Comparison of ENCODE assay signal across 28 mouse cellular contexts in the genomic region with DNA sequence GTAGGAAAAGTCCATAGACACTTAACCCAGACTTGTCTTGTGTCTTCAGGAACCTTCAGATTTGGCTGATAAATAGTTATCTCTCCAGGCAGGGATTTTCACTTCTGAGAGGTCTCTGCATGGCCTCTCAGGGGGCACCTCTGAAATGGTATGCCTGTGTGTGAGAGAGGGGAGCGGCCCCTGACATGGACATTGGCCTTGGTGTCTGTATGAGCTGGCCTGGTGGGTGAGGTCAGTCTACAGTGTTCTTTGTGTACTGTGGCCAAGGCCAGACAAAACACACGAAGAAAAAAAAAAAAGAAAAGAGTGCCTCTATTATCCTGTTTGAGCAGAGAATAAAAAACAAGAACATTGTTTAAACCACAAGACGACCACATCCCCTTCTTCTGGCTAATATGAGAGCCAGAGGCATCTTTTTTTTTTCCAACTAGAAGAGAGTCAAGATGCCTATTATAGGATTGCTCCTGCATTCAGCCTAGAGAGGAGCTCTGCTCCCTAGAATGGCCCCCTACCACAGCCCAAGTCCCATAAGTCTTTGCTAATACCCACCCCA. TPM values are rescaled to one million over a fixed set of nuclear protein-coding genes. Genes with fewer than 3 reads are reported as not detected.
DNase-seq lines count a peak whose midpoint lies in the region; ATAC-seq lines count a peak whose summit lies in the region.
"Had no signal": no experiment of that assay in that cellular context is flagged by ENCODE, and none has a peak within 500 bp of the region (broad histone marks: within the 10 kb centered on the region; RNA-seq: fewer than 3 reads in every experiment).

No protein-coding gene starts in this region.

- peak overlapping the region; percentile 44 for H3K4me3 ChIP-seq in megakaryocyte, embryonic 14.5 days (replicated peaks)
- H3K4me3 ChIP-seq: embryonic facial prominence, embryonic 13.5 days; forebrain, embryonic 10.5 days; forebrain, embryonic 15.5 days; heart, adult 2 months; heart, embryonic 13.5 days; layer of hippocampus, adult 2 months; midbrain, embryonic 10.5 days; myocyte; neural tube, embryonic 13.5 days had no signal

- H3K27me3 ChIP-seq in megakaryocyte, embryonic 14.5 days (replicated peaks): peaks cover 5% of the 10 kb centered on the region
- H3K27me3 ChIP-seq: embryonic facial prominence, embryonic 13.5 days; forebrain, embryonic 15.5 days; neural tube, embryonic 13.5 days had no signal

- peaks cover 6% of the 10 kb centered on the region for H3K36me3 ChIP-seq in megakaryocyte, embryonic 14.5 days (replicated peaks; ENCODE audit: low read length)
- H3K36me3 ChIP-seq: embryonic facial prominence, embryonic 13.5 days; forebrain, embryonic 10.5 days; forebrain, embryonic 15.5 days; heart, embryonic 13.5 days; midbrain, embryonic 10.5 days; neural tube, embryonic 13.5 days had no signal

- ATAC-seq in CD4-positive, CD25-positive, alpha-beta regulatory T cell, adult 4 months: no peak
- no peak for ATAC-seq in megakaryocyte, adult 5-6 weeks (ENCODE audit: poor library complexity, severe bottlenecking)
- ATAC-seq: forebrain, embryonic 15.5 days; hindbrain, embryonic 16.5 days; lung, postnatal 0 days; Patski had no signal

- peaks cover 74% of the 10 kb centered on the region for H3K4me1 ChIP-seq in megakaryocyte, embryonic 14.5 days

- H3K9me3 ChIP-seq in megakaryocyte, embryonic 14.5 days: peaks cover 10% of the 10 kb centered on the region
- H3K9me3 ChIP-seq: embryonic facial prominence, embryonic 13.5 days; forebrain, embryonic 15.5 days; heart, embryonic 13.5 days; neural tube, embryonic 13.5 days had no signal

- DNase-seq in CD4-positive, CD25-positive, alpha-beta regulatory T cell, adult 2 months (ENCODE audit: low read depth, low spot score): peak; percentile 27
- DNase-seq in Muller cell, postnatal 12 days (ENCODE audit: inconsistent ontology term): peak; percentile 32
- no peak for DNase-seq in lung, postnatal 14 days
- no peak for DNase-seq in layer of hippocampus, postnatal 10 days (ENCODE audit: low spot score in 2 of 2)
- DNase-seq: adrenal gland, postnatal 25 days; cerebellum, adult 11-12 months; cerebellum, adult 9-11 months; gastrocnemius, postnatal 36 days; heart, adult 2 months; heart, postnatal 14 days; kidney, adult 2 months; kidney, postnatal 36 days; left cerebral cortex, postnatal 4 days; lung, adult 18-20 months had no signal

RNA-seq across cellular contexts. Expression of a gene that starts 18.0 kb away (rescaled TPM):
- polyA plus RNA-seq in CD4-positive, CD25-positive, alpha-beta regulatory T cell, adult 4 months (2017; shearing (Covaris generic)): 100 to 1,000 TPM; 300 to 441 TPM
- polyA plus RNA-seq in megakaryocyte, embryonic 14.5 days (2012; ENCODE audit: insufficient read depth, low replicate concordance): 0.44 TPM in 1 of 2 replicates, not detected in the other
- 1.5 and 3.1 TPM in 2 replicates for total RNA-seq in megakaryocyte, adult 5-6 weeks (2015)
- 2.5 and 3.2 TPM in 2 replicates for total RNA-seq in megakaryocyte, adult 5-6 weeks (2017)
- 1 to 10 TPM in 1 of 2 experiments, under 1 TPM in 1; 0.94 to 2.4 TPM for total RNA-seq in layer of hippocampus, postnatal 10 days (2021)

Comparison
In these comparisons a context has a peak if more than half of its experiments do, and no peak if none do; other contexts are left out.
1. DNase-seq: peak in CD4-positive, CD25-positive, alpha-beta regulatory T cell, adult 2 months (single experiment) and Muller cell, postnatal 12 days (single experiment); none in lung, postnatal 14 days (single experiment) and layer of hippocampus, postnatal 10 days (0 of 2).